Mouse (Mus musculus) adrenal gland, postnatal 14 days (tissue): ENCODE data around the gene Bax. TPM values are rescaled to one million over a fixed set of nuclear protein-coding genes. Genes with fewer than 3 reads are reported as not detected.
"Not testable (repeated sequence)": the region's sequence is repeated elsewhere in the genome, so short reads cannot be mapped to it uniquely, and the experiment has no call there.

ENCODE experiments used
- DNase-seq: peaks from one replicate; pipeline ENCODE4 v3.0.0; 2021; ENCODE audit warnings: mixed read lengths
- long read RNA-seq, 2 experiments: library from polyadenylated mRNA; stranded (forward); transcript quantifications; one replicate each; pipeline ENCODE4 v2.0.0; 2021
- total RNA-seq: library from RNA; stranded (reverse); gene quantifications from 2 replicates; pipeline ENCODE4 v1.2.3, GENCODE M21; 2021

The Bax gene
- total RNA-seq, result 54.4 and 60.0 TPM in 2 replicates
- long read RNA-seq, experiment 1, transcript Bax-201 (6 exons, 867 nt), result major isoform, 46 of 78 reads
- long read RNA-seq, experiment 1, transcript Bax-203 (5 exons, 1,100 nt), result minor isoform, 21 of 78 reads
- long read RNA-seq, experiment 1, partial matches to known transcripts, result 1 of 78 reads
- long read RNA-seq, experiment 1, other reads (novel, unspliced or antisense), result 9 of 78 reads
- long read RNA-seq, experiment 2, transcript Bax-203 (5 exons, 1,100 nt), result minor isoform, 14 of 73 reads
- long read RNA-seq, experiment 2, transcript Bax-201 (6 exons, 867 nt), result major isoform, 47 of 73 reads
- long read RNA-seq, experiment 2, partial matches to known transcripts, result 1 of 73 reads
- long read RNA-seq, experiment 2, other reads (novel, unspliced or antisense), result 9 of 73 reads

DNA sequence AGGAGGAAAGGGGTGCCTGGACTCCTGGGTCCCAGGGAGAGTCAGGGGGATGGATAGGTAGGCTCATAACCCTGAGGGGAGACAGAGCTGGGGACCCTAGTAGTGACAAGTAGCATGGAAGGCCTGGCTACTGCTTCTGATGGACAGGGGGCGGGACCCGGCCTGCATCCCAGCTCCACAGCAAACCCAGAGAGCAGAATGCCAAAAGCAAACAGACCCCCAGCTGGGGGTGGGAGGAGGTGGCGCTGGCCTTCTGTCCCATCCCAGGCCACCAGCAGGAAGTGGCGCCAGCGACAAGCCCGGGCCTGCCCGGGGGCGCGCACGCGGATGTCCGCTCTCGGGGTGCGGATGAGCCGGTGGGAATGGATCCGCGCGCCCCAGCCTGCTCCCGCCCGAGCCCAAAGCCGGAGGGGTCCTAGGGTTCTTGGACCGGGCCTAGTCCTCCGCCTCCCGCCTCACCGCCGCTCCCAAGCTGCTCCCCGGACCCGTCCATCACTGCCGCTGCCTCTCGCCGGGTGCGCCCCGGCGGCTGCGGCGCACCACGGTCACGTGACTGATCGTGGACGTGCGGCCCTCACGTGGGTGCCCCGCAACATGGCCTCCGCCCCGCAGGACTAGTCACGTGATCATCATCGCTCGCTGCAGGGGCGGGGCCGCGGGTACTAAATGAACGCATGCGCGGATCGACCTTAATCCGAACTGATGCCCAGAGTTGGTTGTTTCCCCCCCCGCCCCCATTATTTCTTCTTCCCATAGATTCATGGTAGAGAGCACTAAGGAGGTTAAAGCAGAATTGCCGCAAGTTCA, at the start of gene Bax:
Bax (minus strand) TSS at position 616 of the 807 bp plus-strand sequence.
- DNase-seq, result peak; percentile 97

- no peak for DNase-seq
Observed at GRCm38 (mm10) chr7:45515436-45515835, 48.7 kb upstream of the Bax start.

GRCm38 (mm10) chr7:45514411-45514810, 47.7 kb upstream of the Bax start:
- no peak for DNase-seq

DNA sequence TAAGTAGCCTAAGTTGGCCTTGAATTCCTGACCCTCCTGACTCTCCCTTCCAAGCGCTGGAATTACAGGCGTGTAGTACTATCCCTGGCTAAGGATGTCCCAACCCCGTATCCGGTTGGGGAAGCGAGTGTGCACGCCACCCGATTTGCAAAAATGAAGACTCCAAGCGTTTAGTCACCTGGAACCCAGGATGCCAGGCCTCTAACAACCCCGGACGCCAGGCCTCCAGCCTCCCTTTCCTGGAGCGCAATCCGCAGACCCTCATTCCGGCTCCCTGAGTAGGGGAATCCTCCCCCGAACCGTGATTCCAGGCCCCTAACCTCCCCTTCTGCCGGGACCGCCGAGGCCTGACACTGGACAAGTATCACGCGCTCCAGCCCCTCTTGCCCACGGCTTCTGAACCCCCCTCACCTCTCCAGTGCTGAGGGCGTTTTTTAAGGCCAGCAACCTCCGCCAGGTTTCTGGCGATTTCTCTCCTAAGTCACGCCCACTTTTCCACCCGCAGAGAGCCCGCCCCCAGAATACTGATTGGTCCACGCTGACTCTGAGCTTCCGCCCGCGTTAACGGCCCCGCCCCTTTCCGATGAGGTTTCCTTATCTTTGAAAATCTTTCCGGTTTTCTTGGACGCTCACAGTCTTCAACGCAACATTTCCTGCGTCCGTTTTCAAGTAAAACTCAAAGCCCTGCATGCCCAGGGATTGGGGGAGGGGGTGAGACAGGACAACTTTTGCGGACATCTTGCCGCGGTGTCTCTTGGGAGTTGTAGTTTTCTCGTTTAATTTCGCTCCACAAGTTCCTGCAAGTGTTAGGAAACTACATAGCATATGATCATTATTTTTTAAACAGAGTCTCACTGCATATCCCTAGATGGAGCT, 43.5 kb upstream of the Bax start, which contains the start of gene Nucb1:
Nucb1 (minus strand) TSS at position 495 of the 876 bp plus-strand sequence.
- DNase-seq, result peak; percentile 95

- DNase-seq, result no peak
Observed at GRCm38 (mm10) chr7:45509181-45509882, 42.6 kb upstream of the Bax start.

DNA sequence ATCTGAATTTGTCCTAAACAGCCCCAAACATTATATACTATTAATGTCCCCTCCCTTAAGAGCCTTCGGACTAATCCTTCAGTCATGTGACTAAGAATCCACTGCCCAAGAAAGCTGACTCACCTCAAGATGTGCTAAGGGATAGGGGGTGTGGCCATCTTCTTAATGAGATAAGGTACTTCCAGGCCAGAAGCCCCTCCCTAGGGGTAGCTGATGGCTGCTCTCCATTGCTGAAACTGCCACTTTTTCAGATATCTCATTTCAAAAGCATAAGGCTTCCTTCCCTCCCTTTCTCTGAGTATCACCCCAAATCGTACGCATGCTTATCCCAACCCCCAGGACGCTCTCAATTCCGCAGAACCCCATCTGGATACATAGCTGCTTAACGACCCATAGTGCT, 41.9 kb upstream of the Bax start:
- DNase-seq, result no peak

- no peak for DNase-seq
Observed at GRCm38 (mm10) chr7:45507583-45507982, 40.9 kb upstream of the Bax start.

- DNase-seq, result no peak
Observed at GRCm38 (mm10) chr7:45498427-45498826, 31.7 kb upstream of the Bax start.

- no peak for DNase-seq
Observed at GRCm38 (mm10) chr7:45494548-45494947, 27.9 kb upstream of the Bax start.

DNA sequence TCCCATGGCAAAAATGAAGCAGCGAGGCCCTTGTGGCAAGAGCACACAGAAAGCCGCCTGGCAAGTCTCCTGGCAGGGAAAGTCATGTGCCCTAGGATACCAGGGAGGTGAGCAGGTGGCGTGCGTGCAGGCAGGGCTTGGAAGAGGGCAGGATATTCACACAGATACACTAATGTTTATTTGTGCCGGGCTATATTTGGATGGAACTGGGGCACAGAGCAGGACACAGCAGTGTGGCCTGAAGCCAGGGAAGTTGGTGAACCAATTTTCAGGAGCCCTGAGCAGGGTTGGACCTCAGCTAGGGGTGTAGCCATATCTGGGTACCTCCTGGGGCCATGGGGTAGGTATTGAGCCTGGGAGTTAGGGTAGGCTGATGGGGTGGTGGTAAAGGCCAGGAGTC, 26.3 kb upstream of the Bax start:
- DNase-seq, result peak; percentile 38

DNA sequence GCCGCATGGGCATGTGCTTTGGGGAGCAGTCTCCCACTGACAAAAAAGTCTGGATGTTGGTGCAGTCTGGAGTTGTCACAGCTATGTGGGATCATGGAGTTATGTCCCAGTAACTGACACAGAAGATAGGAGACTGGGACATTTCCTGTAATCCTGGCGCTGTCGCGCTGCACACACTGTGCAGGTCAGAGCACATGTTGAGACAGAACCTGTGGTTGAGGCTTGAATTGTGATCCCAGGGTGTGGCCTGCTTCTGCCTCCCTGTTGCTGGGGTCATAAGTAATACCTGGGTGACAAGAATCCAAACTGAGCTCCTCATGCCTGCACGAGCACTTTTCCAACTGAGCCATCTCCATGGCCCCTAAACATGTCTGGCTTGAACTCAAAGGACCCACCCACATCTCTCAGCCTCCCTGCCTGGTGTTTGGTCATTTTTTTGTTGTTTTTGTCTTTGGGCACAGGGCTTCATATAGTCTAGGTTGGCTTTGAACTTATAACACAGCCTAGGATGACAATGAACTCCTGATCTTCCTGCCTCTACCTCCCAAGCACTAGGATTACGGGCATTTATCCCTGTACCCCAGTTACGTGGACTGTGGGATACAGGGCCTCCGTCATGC, 25.6 kb upstream of the Bax start:
- DNase-seq, result no peak

DNA sequence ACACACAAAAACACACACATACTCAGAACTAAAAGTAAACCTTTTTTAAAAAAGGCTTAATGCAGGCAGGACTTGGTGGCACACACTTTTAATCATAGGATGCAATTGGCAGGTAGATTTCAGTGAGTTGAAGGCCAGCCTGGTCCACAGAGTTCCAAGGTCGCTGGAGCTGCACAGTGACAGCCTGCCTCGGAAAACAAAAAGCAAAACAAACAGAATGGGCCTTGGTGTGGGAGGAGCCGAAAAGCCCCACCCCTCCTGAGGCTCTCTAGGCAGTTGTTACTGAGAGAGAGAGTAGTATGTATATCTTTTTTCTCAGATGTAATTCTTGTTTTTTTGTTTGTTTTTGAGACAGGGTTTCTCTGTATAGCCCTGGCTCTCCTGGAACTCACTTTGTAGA, 24.6 kb upstream of the Bax start:
- DNase-seq, result peak; percentile 69

DNA sequence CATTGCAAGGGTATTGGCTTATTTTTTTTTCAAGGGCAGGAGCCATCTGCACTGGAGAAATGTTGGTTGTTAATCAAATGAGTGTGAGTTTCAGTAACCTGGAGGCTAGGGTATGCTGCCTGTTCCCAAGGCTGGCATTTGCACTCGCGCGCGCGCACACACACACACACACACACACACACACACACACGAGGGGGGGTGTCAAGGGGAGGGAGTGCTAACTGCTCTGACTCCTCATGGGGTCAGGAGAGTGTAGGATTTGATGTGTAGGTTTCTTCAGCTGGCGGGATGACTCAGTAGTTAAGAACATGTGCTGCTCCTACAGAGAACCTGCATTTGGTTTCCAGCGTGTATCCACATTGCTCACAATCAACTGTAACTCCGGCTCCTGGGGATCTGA, 24.1 kb upstream of the Bax start:
- peak; percentile 65 for DNase-seq

- DNase-seq, result no peak
Observed at GRCm38 (mm10) chr7:45489578-45489977, 22.9 kb upstream of the Bax start.

- peak; percentile 91 for DNase-seq
Observed at GRCm38 (mm10) chr7:45488293-45489204, 21.9 kb upstream of the Bax start, which contains the start of gene Dhdh. Dhdh (minus strand) TSS chr7:45488805.

- peak; percentile 37 for DNase-seq
Observed at GRCm38 (mm10) chr7:45487861-45488292, 21.2 kb upstream of the Bax start.

GRCm38 (mm10) chr7:45486761-45487415, 20.2 kb upstream of the Bax start, which contains the start of gene Gm45808:
Gm45808 (minus strand) TSS chr7:45486811.
- DNase-seq, result no peak

GRCm38 (mm10) chr7:45486158-45486557, 19.5 kb upstream of the Bax start:
- DNase-seq, result no peak

DNA sequence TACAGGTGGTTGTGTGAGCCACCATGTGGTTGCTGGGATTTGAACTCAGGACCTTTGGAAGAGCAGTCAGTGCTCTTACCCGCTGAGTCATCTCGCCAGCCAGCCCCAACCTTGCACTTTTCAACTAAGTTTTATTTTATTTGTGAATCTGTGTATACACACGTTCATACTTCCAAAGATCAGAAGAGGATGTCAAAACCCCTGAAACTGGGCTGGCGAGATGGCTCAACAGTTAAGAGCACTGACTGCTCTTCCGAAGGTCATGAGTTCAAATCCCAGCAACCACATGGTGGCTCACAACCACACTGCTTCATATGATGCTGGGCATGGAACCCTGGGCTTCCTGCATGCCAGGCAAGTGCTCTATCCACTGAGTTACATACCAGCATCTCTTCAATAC, 18.3 kb upstream of the Bax start:
- not testable (repeated sequence) for DNase-seq
